Mouse (Mus musculus): ENCODE results near the gene Lrrc28. TPM values are rescaled to one million over a fixed set of nuclear protein-coding genes. Genes with fewer than 3 reads are reported as not detected.
A peak's percentile ranks its signal among the peaks of the same experiment; 100 is the strongest.

Gene Lrrc28
- polyA plus RNA-seq, 2 experiments: 22.1 to 26.3 TPM

- ATAC-seq (ENCODE audit: low FRiP score, low read depth) (no peak), DNase-seq (ENCODE audit: low spot score) (no peak)
- H3K4me3 ChIP-seq (replicated peaks; ENCODE audit: low read length): no peak overlapping the region
- peaks cover 31% of the 10 kb centered on the region for H3K36me3 ChIP-seq (ENCODE audit: control insufficient read depth, insufficient read depth, low read length)
- H3K9ac ChIP-seq (ENCODE audit: low read depth, low read length, severe bottlenecking): no peak overlapping the region
- TF ChIP-seq POLR2A (IDR thresholded peaks at IDR 0.05; ENCODE audit: borderline replicate concordance, extremely low read depth, insufficient read depth, insufficient read length): no peak
- 64% methylated on average over 2 of the region's 2 CpGs for WGBS
- H3K27ac ChIP-seq (replicated peaks; ENCODE audit: low read depth, low read length): no peak overlapping the region
- no peaks in the 10 kb centered on the region for H3K9me3 ChIP-seq (ENCODE audit: control insufficient read depth, low read length)
- H3K27me3 ChIP-seq (ENCODE audit: control insufficient read depth, insufficient read depth, low read length): no peaks in the 10 kb centered on the region
- no peak overlapping the region for H3K4me2 ChIP-seq (replicated peaks; ENCODE audit: low read depth, low read length, severe bottlenecking)
- no peaks in the 10 kb centered on the region for H3K4me1 ChIP-seq (ENCODE audit: control insufficient read depth, insufficient read depth, low read length)
Observed at GRCm38 (mm10) chr7:67636161-67636560, 8.9 kb downstream of the Lrrc28 start.

- 94% methylated on average over 3 of the region's 3 CpGs for whole genome bisulfite sequencing
- Histone ChIP-seq H3K36me3 (ENCODE audit: control insufficient read depth, insufficient read depth, low read length) (peaks cover 23% of the 10 kb centered on the region), H3K27ac (replicated peaks; ENCODE audit: low read depth, low read length) (no peak overlapping the region), H3K9ac (ENCODE audit: low read depth, low read length, severe bottlenecking) (no peak overlapping the region), H3K4me1 (ENCODE audit: control insufficient read depth, insufficient read depth, low read length) (no peaks in the 10 kb centered on the region), H3K27me3 (ENCODE audit: control insufficient read depth, insufficient read depth, low read length) (no peaks in the 10 kb centered on the region), H3K4me3 (replicated peaks; ENCODE audit: low read length) (no peak overlapping the region), H3K9me3 (ENCODE audit: control insufficient read depth, low read length) (no peaks in the 10 kb centered on the region), H3K4me2 (replicated peaks; ENCODE audit: low read depth, low read length, severe bottlenecking) (no peak overlapping the region)
- DNase-seq (ENCODE audit: low spot score): no peak
- no peak for TF ChIP-seq POLR2A (IDR thresholded peaks at IDR 0.05; ENCODE audit: borderline replicate concordance, extremely low read depth, insufficient read depth, insufficient read length)
- ATAC-seq (ENCODE audit: low FRiP score, low read depth): no peak
Observed at GRCm38 (mm10) chr7:67634210-67634609, 10.9 kb downstream of the Lrrc28 start.

GRCm38 (mm10) chr7:67632380-67632779 is 12.7 kb downstream of the Lrrc28 start:
- 85% methylated on average over 5 of the region's 5 CpGs for WGBS
- no peaks in the 10 kb centered on the region for H3K27me3 ChIP-seq (ENCODE audit: control insufficient read depth, insufficient read depth, low read length)
- no peak overlapping the region for H3K4me3 ChIP-seq (replicated peaks; ENCODE audit: low read length)
- H3K4me1 ChIP-seq (ENCODE audit: control insufficient read depth, insufficient read depth, low read length): no peaks in the 10 kb centered on the region
- H3K9ac ChIP-seq (ENCODE audit: low read depth, low read length, severe bottlenecking): no peak overlapping the region
- TF ChIP-seq POLR2A (IDR thresholded peaks at IDR 0.05; ENCODE audit: borderline replicate concordance, extremely low read depth, insufficient read depth, insufficient read length): no peak
- H3K36me3 ChIP-seq (ENCODE audit: control insufficient read depth, insufficient read depth, low read length): peaks cover 12% of the 10 kb centered on the region
- DNase-seq (ENCODE audit: low spot score) (no peak), ATAC-seq (ENCODE audit: low FRiP score, low read depth) (no peak)
- no peaks in the 10 kb centered on the region for H3K9me3 ChIP-seq (ENCODE audit: control insufficient read depth, low read length)
- H3K4me2 ChIP-seq (replicated peaks; ENCODE audit: low read depth, low read length, severe bottlenecking): no peak overlapping the region
- no peak overlapping the region for H3K27ac ChIP-seq (replicated peaks; ENCODE audit: low read depth, low read length)

- no peak for TF ChIP-seq POLR2A (IDR thresholded peaks at IDR 0.05; ENCODE audit: borderline replicate concordance, extremely low read depth, insufficient read depth, insufficient read length)
- H3K9me3 ChIP-seq (ENCODE audit: control insufficient read depth, low read length): no peaks in the 10 kb centered on the region
- H3K36me3 ChIP-seq (ENCODE audit: control insufficient read depth, insufficient read depth, low read length): peaks cover 4% of the 10 kb centered on the region
- H3K27me3 ChIP-seq (ENCODE audit: control insufficient read depth, insufficient read depth, low read length): no peaks in the 10 kb centered on the region
- no peak overlapping the region for H3K4me3 ChIP-seq (replicated peaks; ENCODE audit: low read length)
- no peak overlapping the region for H3K27ac ChIP-seq (replicated peaks; ENCODE audit: low read depth, low read length)
- DNase-seq (ENCODE audit: low spot score) (peak; percentile 89), ATAC-seq (ENCODE audit: low FRiP score, low read depth) (peak; percentile 79; the same call in 1 of the 2 replicates)
- H3K9ac ChIP-seq (ENCODE audit: low read depth, low read length, severe bottlenecking): no peak overlapping the region
- no peaks in the 10 kb centered on the region for H3K4me1 ChIP-seq (ENCODE audit: control insufficient read depth, insufficient read depth, low read length)
- no peak overlapping the region for H3K4me2 ChIP-seq (replicated peaks; ENCODE audit: low read depth, low read length, severe bottlenecking)
- 16% methylated on average over 2 of the region's 2 CpGs for WGBS
Observed at GRCm38 (mm10) chr7:67630817-67631216, 14.3 kb downstream of the Lrrc28 start.

- Histone ChIP-seq H3K4me2 (replicated peaks; ENCODE audit: low read depth, low read length, severe bottlenecking) (no peak overlapping the region), H3K27ac (replicated peaks; ENCODE audit: low read depth, low read length) (no peak overlapping the region), H3K27me3 (ENCODE audit: control insufficient read depth, insufficient read depth, low read length) (no peaks in the 10 kb centered on the region), H3K4me1 (ENCODE audit: control insufficient read depth, insufficient read depth, low read length) (no peaks in the 10 kb centered on the region), H3K9me3 (ENCODE audit: control insufficient read depth, low read length) (no peaks in the 10 kb centered on the region), H3K4me3 (replicated peaks; ENCODE audit: low read length) (no peak overlapping the region), H3K36me3 (ENCODE audit: control insufficient read depth, insufficient read depth, low read length) (peaks cover 4% of the 10 kb centered on the region), H3K9ac (ENCODE audit: low read depth, low read length, severe bottlenecking) (no peak overlapping the region)
- TF ChIP-seq POLR2A (IDR thresholded peaks at IDR 0.05; ENCODE audit: borderline replicate concordance, extremely low read depth, insufficient read depth, insufficient read length): no peak
- DNase-seq (ENCODE audit: low spot score): no peak
- no peak for ATAC-seq (ENCODE audit: low FRiP score, low read depth)
- WGBS: 35% methylated on average over 5 of the region's 5 CpGs
Observed at GRCm38 (mm10) chr7:67629681-67630080, 15.4 kb downstream of the Lrrc28 start.

- no peak for TF ChIP-seq POLR2A (IDR thresholded peaks at IDR 0.05; ENCODE audit: borderline replicate concordance, extremely low read depth, insufficient read depth, insufficient read length)
- no peak overlapping the region for H3K9ac ChIP-seq (ENCODE audit: low read depth, low read length, severe bottlenecking)
- no peak overlapping the region for H3K4me2 ChIP-seq (replicated peaks; ENCODE audit: low read depth, low read length, severe bottlenecking)
- DNase-seq (ENCODE audit: low spot score): no peak
- H3K4me3 ChIP-seq (replicated peaks; ENCODE audit: low read length): no peak overlapping the region
- no peaks in the 10 kb centered on the region; the same call in 1 of the 2 replicates for H3K36me3 ChIP-seq (ENCODE audit: control insufficient read depth, insufficient read depth, low read length)
- no peak overlapping the region for H3K27ac ChIP-seq (replicated peaks; ENCODE audit: low read depth, low read length)
- no peaks in the 10 kb centered on the region for H3K9me3 ChIP-seq (ENCODE audit: control insufficient read depth, low read length)
- no peaks in the 10 kb centered on the region for H3K4me1 ChIP-seq (ENCODE audit: control insufficient read depth, insufficient read depth, low read length)
- H3K27me3 ChIP-seq (ENCODE audit: control insufficient read depth, insufficient read depth, low read length): no peaks in the 10 kb centered on the region
- WGBS: 87% methylated on average over 5 of the region's 5 CpGs
- ATAC-seq (ENCODE audit: low FRiP score, low read depth): no peak
Observed at GRCm38 (mm10) chr7:67626671-67627070, 18.4 kb downstream of the Lrrc28 start.

All from limb, embryonic 14.5 days (tissue).